Mouse (Mus musculus) gastrocnemius, adult 8-10 months (tissue): ENCODE measurements around the gene Large2. TPM values are rescaled to one million over a fixed set of nuclear protein-coding genes. Genes with fewer than 3 reads are reported as not detected.
"Not testable (repeated sequence)": the region's sequence is repeated elsewhere in the genome, so short reads cannot be mapped to it uniquely, and the experiment has no call there.

Source experiments
- DNase-seq, 2 experiments: peaks; one replicate each; pipeline ENCODE4 v3.0.0; 2022; ENCODE audit warnings: low spot score in 2 of 2
- total RNA-seq, 4 experiments: library from RNA; stranded (reverse); gene quantifications; 2 replicates each; pipeline ENCODE4 v1.2.4; 2022

The Large2 gene
- under 1 TPM in 2 of 4 experiments, not detected in 2; 0.65 to 0.99 TPM for total RNA-seq

GRCm38 (mm10) chr2:92374514-92374913 is at the start of gene Large2, which contains the start of gene Pex16:
Large2 (minus strand) TSS chr2:92374869.
Pex16 (plus strand) TSS chr2:92374676.
- DNase-seq, result no peak

GRCm38 (mm10) chr2:92423702-92424461 is 49.2 kb upstream of the Large2 start:
- DNase-seq, result peak; percentile 96

- no peak for DNase-seq
Measured at GRCm38 (mm10) chr2:92423156-92423555, 48.5 kb upstream of the Large2 start.

GRCm38 (mm10) chr2:92422388-92423135 is 47.9 kb upstream of the Large2 start:
- no peak for DNase-seq

GRCm38 (mm10) chr2:92421723-92422387 is 47.2 kb upstream of the Large2 start:
- DNase-seq, result no peak

- DNase-seq, result no peak
Measured at GRCm38 (mm10) chr2:92411705-92412104, 37.0 kb upstream of the Large2 start.

GRCm38 (mm10) chr2:92408309-92409045 is 33.8 kb upstream of the Large2 start:
- DNase-seq, result no peak

- DNase-seq, result no peak
Measured at GRCm38 (mm10) chr2:92405687-92406086, 31.0 kb upstream of the Large2 start.

- DNase-seq, result no peak
Measured at GRCm38 (mm10) chr2:92404737-92405136, 30.1 kb upstream of the Large2 start.

GRCm38 (mm10) chr2:92403776-92404319 is 29.2 kb upstream of the Large2 start:
- DNase-seq, result no peak

- DNase-seq, result no peak
Measured at GRCm38 (mm10) chr2:92402591-92403326, 28.1 kb upstream of the Large2 start.

GRCm38 (mm10) chr2:92401091-92401561 is 26.5 kb upstream of the Large2 start, which contains the start of gene Mapk8ip1:
Mapk8ip1 (minus strand) TSS chr2:92401263.
- DNase-seq, result no peak

GRCm38 (mm10) chr2:92400682-92401081 is 26.0 kb upstream of the Large2 start:
- no peak for DNase-seq

- DNase-seq, result not testable (repeated sequence)
Measured at GRCm38 (mm10) chr2:92399877-92400276, 25.2 kb upstream of the Large2 start.

- DNase-seq, result no peak
Measured at GRCm38 (mm10) chr2:92397436-92397835, 22.8 kb upstream of the Large2 start.

GRCm38 (mm10) chr2:92395535-92395934 is 20.9 kb upstream of the Large2 start:
- DNase-seq, result no peak

GRCm38 (mm10) chr2:92392318-92393264 is 17.9 kb upstream of the Large2 start:
- DNase-seq, result no peak

GRCm38 (mm10) chr2:92391703-92392317 is 17.1 kb upstream of the Large2 start:
- no peak for DNase-seq
